Mouse (Mus musculus): ENCODE measurements around the gene Get4. TPM values are rescaled to one million over a fixed set of nuclear protein-coding genes. Genes with fewer than 3 reads are reported as not detected.

Get4 gene
- polyA plus RNA-seq, 1 experiment from 2014 or later = 153 TPM

GRCm38 (mm10) chr5:139309946-139310345, 57.8 kb downstream of the Get4 start:
- Histone ChIP-seq H3K27ac (no peak overlapping the region), H3K9me3 (no peaks in the 10 kb centered on the region), H3K4me1 (no peaks in the 10 kb centered on the region), H3K4me3 (no peak overlapping the region), H3K27me3 (no peaks in the 10 kb centered on the region), H3K9ac (no peak overlapping the region), H3K4me2 (no peak overlapping the region), H3K36me3 (no peaks in the 10 kb centered on the region)
- 80% methylated on average over 3 of the region's 3 CpGs for WGBS
- no peak for ATAC-seq (ENCODE audit: insufficient number of reproducible peaks, low FRiP score, low TSS enrichment, low read depth)

GRCm38 (mm10) chr5:139310477-139310876, 58.4 kb downstream of the Get4 start:
- Histone ChIP-seq H3K9me3 (no peaks in the 10 kb centered on the region), H3K9ac (no peak overlapping the region), H3K36me3 (no peaks in the 10 kb centered on the region), H3K27me3 (no peaks in the 10 kb centered on the region), H3K4me3 (no peak overlapping the region), H3K4me1 (no peaks in the 10 kb centered on the region), H3K27ac (no peak overlapping the region), H3K4me2 (no peak overlapping the region)
- WGBS = 86% methylated on average over 4 of the region's 4 CpGs
- no peak for ATAC-seq (ENCODE audit: insufficient number of reproducible peaks, low FRiP score, low TSS enrichment, low read depth)

DNA sequence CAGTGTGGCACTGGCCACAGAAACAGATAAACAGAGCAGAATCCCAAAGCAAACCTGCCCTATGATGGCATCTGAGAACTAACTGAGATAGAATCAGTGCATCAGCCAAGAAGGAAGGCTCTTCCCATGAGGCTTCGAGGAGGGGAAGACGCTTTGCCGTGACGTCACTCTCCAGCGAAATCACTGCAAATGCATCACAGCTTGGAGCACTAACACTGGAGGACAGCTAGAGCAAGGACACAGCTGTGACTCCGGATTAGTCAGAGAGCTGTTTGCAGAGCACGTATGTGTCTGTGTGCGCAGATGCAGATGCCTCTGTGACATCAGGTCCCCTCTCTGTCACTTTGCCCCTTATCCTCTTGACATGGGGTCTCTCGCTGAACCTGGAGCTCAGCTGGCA, 59.7 kb downstream of the Get4 start:
- H3K4me2 ChIP-seq = no peak overlapping the region
- no peak overlapping the region for H3K9ac ChIP-seq
- no peaks in the 10 kb centered on the region for H3K4me1 ChIP-seq
- H3K36me3 ChIP-seq = no peaks in the 10 kb centered on the region
- H3K27me3 ChIP-seq = no peaks in the 10 kb centered on the region
- no peaks in the 10 kb centered on the region for H3K9me3 ChIP-seq
- no peak overlapping the region for H3K4me3 ChIP-seq
- no peak overlapping the region for H3K27ac ChIP-seq
- no peak for ATAC-seq (ENCODE audit: insufficient number of reproducible peaks, low FRiP score, low TSS enrichment, low read depth)
- WGBS = 86% methylated on average over 9 of the region's 9 CpGs

GRCm38 (mm10) chr5:139313536-139313935, 61.4 kb downstream of the Get4 start:
- no peaks in the 10 kb centered on the region for H3K27me3 ChIP-seq
- ATAC-seq (ENCODE audit: insufficient number of reproducible peaks, low FRiP score, low TSS enrichment, low read depth) = no peak
- no peaks in the 10 kb centered on the region for H3K9me3 ChIP-seq
- no peaks in the 10 kb centered on the region for H3K4me1 ChIP-seq
- no peak overlapping the region for H3K27ac ChIP-seq
- WGBS = 60% methylated on average over 9 of the region's 9 CpGs
- no peak overlapping the region for H3K9ac ChIP-seq
- no peak overlapping the region for H3K4me2 ChIP-seq
- no peak overlapping the region for H3K4me3 ChIP-seq
- no peaks in the 10 kb centered on the region for H3K36me3 ChIP-seq

DNA sequence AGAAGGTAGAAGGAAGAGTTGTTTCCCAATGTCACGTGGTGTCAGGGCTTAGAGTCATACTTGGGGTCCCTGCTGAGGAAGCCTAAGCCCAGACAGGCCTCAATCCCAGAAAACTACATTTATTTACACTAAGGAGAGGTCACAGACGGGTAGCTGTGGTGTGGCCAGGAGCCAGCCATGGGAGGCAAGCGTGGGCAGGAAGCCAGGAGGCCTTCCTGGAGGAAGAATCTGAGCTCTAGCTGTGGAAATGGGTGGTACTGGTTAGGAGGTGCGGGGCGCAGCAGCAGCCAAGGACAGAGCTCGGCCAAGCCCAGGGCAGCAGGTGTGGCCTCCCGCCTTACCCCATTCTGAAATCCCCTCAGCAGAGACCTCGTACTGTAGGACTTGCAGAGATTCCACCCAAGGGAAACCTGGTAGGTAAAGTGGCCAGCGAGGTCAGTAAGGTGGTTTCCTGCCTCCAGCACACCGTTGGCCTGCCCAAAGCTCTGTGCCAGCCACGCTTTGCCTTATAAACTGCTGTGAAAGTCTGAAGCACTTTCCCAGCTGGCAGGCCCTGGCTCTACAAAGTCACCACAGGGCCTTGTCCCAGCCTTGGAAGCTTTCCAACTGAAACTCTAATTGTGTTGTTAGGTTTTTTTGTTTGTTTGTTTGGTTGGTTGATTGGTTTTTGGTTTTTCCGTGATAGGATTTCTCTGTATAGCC, 63.0 kb downstream of the Get4 start:
- Histone ChIP-seq H3K4me2 (no peak overlapping the region), H3K4me1 (no peaks in the 10 kb centered on the region), H3K27me3 (no peaks in the 10 kb centered on the region), H3K4me3 (no peak overlapping the region), H3K9ac (no peak overlapping the region), H3K9me3 (no peaks in the 10 kb centered on the region), H3K36me3 (no peaks in the 10 kb centered on the region), H3K27ac (no peak overlapping the region)
- ATAC-seq (ENCODE audit: insufficient number of reproducible peaks, low FRiP score, low TSS enrichment, low read depth) = no peak
- WGBS = 83% methylated on average over 12 of the region's 12 CpGs

- Histone ChIP-seq H3K27me3 (no peaks in the 10 kb centered on the region), H3K4me1 (no peaks in the 10 kb centered on the region), H3K4me2 (no peak overlapping the region), H3K9ac (no peak overlapping the region), H3K36me3 (no peaks in the 10 kb centered on the region), H3K9me3 (no peaks in the 10 kb centered on the region), H3K27ac (no peak overlapping the region), H3K4me3 (no peak overlapping the region)
- ATAC-seq (ENCODE audit: insufficient number of reproducible peaks, low FRiP score, low TSS enrichment, low read depth) = no peak
- 73% methylated on average over 6 of the region's 6 CpGs for WGBS
These were observed 65.0 kb downstream of the Get4 start for GRCm38 (mm10) chr5:139316982-139317675.

DNA sequence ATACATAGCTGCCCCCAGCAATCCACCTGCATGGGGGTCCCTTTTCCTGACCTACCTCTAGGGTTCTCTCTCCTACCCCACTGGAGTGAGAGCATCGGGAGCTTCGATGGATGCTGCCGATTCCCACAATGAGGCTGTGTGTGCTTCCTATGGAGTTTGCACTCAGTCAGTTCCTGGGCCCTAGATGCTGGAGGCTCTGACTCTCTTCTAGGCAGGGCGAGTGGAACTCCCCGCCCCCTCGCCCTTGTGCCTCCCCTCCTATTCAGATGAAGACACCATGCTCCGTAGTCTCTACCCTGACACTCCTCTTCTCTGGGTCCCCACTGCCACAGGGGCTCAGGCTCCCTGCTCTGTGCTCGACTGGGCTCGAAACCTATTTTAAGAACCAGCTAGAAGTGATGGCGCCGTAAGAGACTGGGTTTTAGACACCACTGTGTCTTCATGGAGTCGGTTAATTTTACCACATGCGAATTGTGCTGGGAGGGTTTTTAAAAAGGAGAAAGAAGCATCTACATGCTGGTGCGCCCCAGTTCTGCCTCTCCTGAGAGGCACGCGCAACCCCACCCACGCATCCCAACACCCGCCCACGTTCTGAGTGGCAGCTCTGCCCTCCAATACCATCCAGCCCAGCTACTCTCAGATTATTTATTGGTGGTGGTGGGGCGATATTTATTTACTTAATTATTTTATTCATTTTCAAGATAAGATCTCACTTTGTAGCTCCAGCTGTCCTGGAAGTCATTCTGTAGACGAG, 65.8 kb downstream of the Get4 start:
- H3K9me3 ChIP-seq = no peaks in the 10 kb centered on the region
- peaks cover 6% of the 10 kb centered on the region for H3K27me3 ChIP-seq
- H3K4me2 ChIP-seq = no peak overlapping the region
- ATAC-seq (ENCODE audit: insufficient number of reproducible peaks, low FRiP score, low TSS enrichment, low read depth) = no peak
- H3K36me3 ChIP-seq = no peaks in the 10 kb centered on the region
- H3K4me1 ChIP-seq = no peaks in the 10 kb centered on the region
- H3K9ac ChIP-seq = no peak overlapping the region
- no peak overlapping the region for H3K4me3 ChIP-seq
- 68% methylated on average over 21 of the region's 21 CpGs for WGBS
- no peak overlapping the region for H3K27ac ChIP-seq

Other genes with a start within 250 kb of the Get4 start
- 19.2 and 20.1 TPM in 2 replicates for gene Prkar1b, start 102.3 kb upstream of the Get4 start, polyA plus RNA-seq (2015; fragmentation: Nextera tagmentation; extraction: Ambion mirVana)
- 4.7 and 5.5 TPM in 2 replicates for gene Dnaaf5, start 102.1 kb upstream of the Get4 start, polyA plus RNA-seq (2015; fragmentation: Nextera tagmentation; extraction: Ambion mirVana)
- 52.4 and 56.7 TPM in 2 replicates for gene Sun1, start 51.7 kb upstream of the Get4 start, polyA plus RNA-seq (2015; fragmentation: Nextera tagmentation; extraction: Ambion mirVana)
- gene Adap1, start 73.3 kb downstream of the Get4 start, polyA plus RNA-seq (2015; fragmentation: Nextera tagmentation; extraction: Ambion mirVana) = 3.2 and 4.1 TPM in 2 replicates
- 90.6 and 94.2 TPM in 2 replicates for gene Cox19, start 99.1 kb downstream of the Get4 start, polyA plus RNA-seq (2015; fragmentation: Nextera tagmentation; extraction: Ambion mirVana)
- gene Cyp2w1, start 100.3 kb downstream of the Get4 start, polyA plus RNA-seq (2015; fragmentation: Nextera tagmentation; extraction: Ambion mirVana) = 22.8 and 23.5 TPM in 2 replicates
- gene Gpr146, start 125.4 kb downstream of the Get4 start, polyA plus RNA-seq (2015; fragmentation: Nextera tagmentation; extraction: Ambion mirVana) = 2.6 and 3.1 TPM in 2 replicates
- gene C130050O18Rik, start 153.0 kb downstream of the Get4 start, polyA plus RNA-seq (2015; fragmentation: Nextera tagmentation; extraction: Ambion mirVana) = 7.1 and 10.4 TPM in 2 replicates
- 5.7 and 7.3 TPM in 2 replicates for gene Gper1, start 170.8 kb downstream of the Get4 start, polyA plus RNA-seq (2015; fragmentation: Nextera tagmentation; extraction: Ambion mirVana)
- gene 3110082I17Rik, start 208.2 kb downstream of the Get4 start, polyA plus RNA-seq (2015; fragmentation: Nextera tagmentation; extraction: Ambion mirVana) = 30.8 and 35.6 TPM in 2 replicates
- gene Zfand2a, start 232.2 kb downstream of the Get4 start, polyA plus RNA-seq (2015; fragmentation: Nextera tagmentation; extraction: Ambion mirVana) = 9.6 and 9.9 TPM in 2 replicates

Measured in limb, embryonic 15.5 days (tissue).